Mouse (Mus musculus): ENCODE measurements around the gene Igsf8. TPM values are rescaled to one million over a fixed set of nuclear protein-coding genes. Genes with fewer than 3 reads are reported as not detected.

Igsf8 gene
- polyA plus RNA-seq, 1 experiment from 2014 or later = 142 TPM

GRCm38 (mm10) chr1:172327206-172328001, 66.0 kb downstream of the Igsf8 start:
- peaks cover 13% of the 10 kb centered on the region; the same call in 1 of the 2 replicates for H3K4me1 ChIP-seq (ENCODE audit: control insufficient read depth, insufficient read depth, low read length)
- H3K4me3 ChIP-seq (ENCODE audit: low read depth, low read length) = no peak overlapping the region
- H3K36me3 ChIP-seq (ENCODE audit: control insufficient read depth, insufficient read depth, low read length) = no peaks in the 10 kb centered on the region
- peaks cover 16% of the 10 kb centered on the region for H3K27me3 ChIP-seq (ENCODE audit: control insufficient read depth, insufficient read depth, low read length)
- H3K9ac ChIP-seq (ENCODE audit: low read length) = no peak overlapping the region
- H3K4me2 ChIP-seq (ENCODE audit: low read depth) = no peak overlapping the region
- ATAC-seq (ENCODE audit: insufficient read depth, low FRiP score, low TSS enrichment) (no peak), DNase-seq (ENCODE audit: low spot score) (peak; percentile 5)
- H3K9me3 ChIP-seq (ENCODE audit: control insufficient read depth, low read length) = no peaks in the 10 kb centered on the region
- H3K27ac ChIP-seq (ENCODE audit: low read depth, low read length) = no peak overlapping the region
- WGBS = 91% methylated on average over 16 of the region's 16 CpGs

- ATAC-seq (ENCODE audit: insufficient read depth, low FRiP score, low TSS enrichment) (no peak), DNase-seq (ENCODE audit: low spot score) (no peak)
- no peak overlapping the region for H3K27ac ChIP-seq (ENCODE audit: low read depth, low read length)
- no peaks in the 10 kb centered on the region for H3K36me3 ChIP-seq (ENCODE audit: control insufficient read depth, insufficient read depth, low read length)
- H3K4me1 ChIP-seq (ENCODE audit: control insufficient read depth, insufficient read depth, low read length) = peaks cover 9% of the 10 kb centered on the region; the same call in 1 of the 2 replicates
- H3K9me3 ChIP-seq (ENCODE audit: control insufficient read depth, low read length) = no peaks in the 10 kb centered on the region
- WGBS = 77% methylated on average over 3 of the region's 3 CpGs
- no peak overlapping the region for H3K4me3 ChIP-seq (ENCODE audit: low read depth, low read length)
- H3K27me3 ChIP-seq (ENCODE audit: control insufficient read depth, insufficient read depth, low read length) = peaks cover 16% of the 10 kb centered on the region
- no peak overlapping the region for H3K4me2 ChIP-seq (ENCODE audit: low read depth)
- no peak overlapping the region for H3K9ac ChIP-seq (ENCODE audit: low read length)
These were observed 66.6 kb downstream of the Igsf8 start for GRCm38 (mm10) chr1:172328041-172328440.

- Histone ChIP-seq H3K4me3 (ENCODE audit: low read depth, low read length) (no peak overlapping the region), H3K27me3 (ENCODE audit: control insufficient read depth, insufficient read depth, low read length) (peaks cover 16% of the 10 kb centered on the region), H3K4me1 (ENCODE audit: control insufficient read depth, insufficient read depth, low read length) (peaks cover 7% of the 10 kb centered on the region; the same call in 1 of the 2 replicates), H3K36me3 (ENCODE audit: control insufficient read depth, insufficient read depth, low read length) (no peaks in the 10 kb centered on the region), H3K9me3 (ENCODE audit: control insufficient read depth, low read length) (no peaks in the 10 kb centered on the region), H3K4me2 (ENCODE audit: low read depth) (no peak overlapping the region), H3K27ac (ENCODE audit: low read depth, low read length) (no peak overlapping the region), H3K9ac (ENCODE audit: low read length) (no peak overlapping the region)
- ATAC-seq (ENCODE audit: insufficient read depth, low FRiP score, low TSS enrichment) (no peak), DNase-seq (ENCODE audit: low spot score) (no peak)
- WGBS = 84% methylated on average over 7 of the region's 7 CpGs
These were observed 67.0 kb downstream of the Igsf8 start for GRCm38 (mm10) chr1:172328461-172328860.

- peak; percentile 64; the same call in 1 of the 2 replicates for ATAC-seq (ENCODE audit: insufficient read depth, low FRiP score, low TSS enrichment)
- WGBS = 31% methylated on average over 9 of the region's 9 CpGs
- Histone ChIP-seq H3K27ac (ENCODE audit: low read depth, low read length) (no peak within 1 kb of the TSS), H3K36me3 (ENCODE audit: control insufficient read depth, insufficient read depth, low read length) (no peaks in the 10 kb centered on the region), H3K4me1 (ENCODE audit: control insufficient read depth, insufficient read depth, low read length) (peaks cover 7% of the 10 kb centered on the region; the same call in 1 of the 2 replicates), H3K4me3 (ENCODE audit: low read depth, low read length) (no peak within 1 kb of the TSS), H3K27me3 (ENCODE audit: control insufficient read depth, insufficient read depth, low read length) (peaks cover 16% of the 10 kb centered on the region), H3K9ac (ENCODE audit: low read length) (peak within 1 kb of the TSS; percentile 10), H3K9me3 (ENCODE audit: control insufficient read depth, low read length) (no peaks in the 10 kb centered on the region), H3K4me2 (ENCODE audit: low read depth) (peak within 1 kb of the TSS; percentile 24)
- DNase-seq (ENCODE audit: low spot score) = peak; percentile 35
These were observed 67.7 kb downstream of the Igsf8 start, which contains the start of gene Kcnj9 for GRCm38 (mm10) chr1:172329131-172329530. TSS of gene Kcnj9 (minus strand) at chr1:172329318.

GRCm38 (mm10) chr1:172329616-172330015, 68.2 kb downstream of the Igsf8 start:
- H3K4me1 ChIP-seq (ENCODE audit: control insufficient read depth, insufficient read depth, low read length) = peaks cover 7% of the 10 kb centered on the region; the same call in 1 of the 2 replicates
- H3K27me3 ChIP-seq (ENCODE audit: control insufficient read depth, insufficient read depth, low read length) = peaks cover 16% of the 10 kb centered on the region
- no peak for DNase-seq (ENCODE audit: low spot score)
- no peak overlapping the region for H3K27ac ChIP-seq (ENCODE audit: low read depth, low read length)
- H3K36me3 ChIP-seq (ENCODE audit: control insufficient read depth, insufficient read depth, low read length) = no peaks in the 10 kb centered on the region
- H3K9ac ChIP-seq (ENCODE audit: low read length) = no peak overlapping the region; the same call in 1 of the 2 replicates
- no peak overlapping the region for H3K4me3 ChIP-seq (ENCODE audit: low read depth, low read length)
- no peak for ATAC-seq (ENCODE audit: insufficient read depth, low FRiP score, low TSS enrichment)
- no peaks in the 10 kb centered on the region for H3K9me3 ChIP-seq (ENCODE audit: control insufficient read depth, low read length)
- peak overlapping the region; percentile 24; the same call in 1 of the 2 replicates for H3K4me2 ChIP-seq (ENCODE audit: low read depth)
- WGBS = 77% methylated on average over 6 of the region's 6 CpGs

- no peak overlapping the region for H3K27ac ChIP-seq (ENCODE audit: low read depth, low read length)
These were observed 70.0 kb downstream of the Igsf8 start for GRCm38 (mm10) chr1:172331422-172331947.

GRCm38 (mm10) chr1:172332925-172333324, 71.5 kb downstream of the Igsf8 start:
- ATAC-seq (ENCODE audit: insufficient read depth, low FRiP score, low TSS enrichment) (no peak), DNase-seq (ENCODE audit: low spot score) (no peak)
- Histone ChIP-seq H3K36me3 (ENCODE audit: control insufficient read depth, insufficient read depth, low read length) (no peaks in the 10 kb centered on the region), H3K4me2 (ENCODE audit: low read depth) (no peak overlapping the region), H3K9ac (ENCODE audit: low read length) (no peak overlapping the region), H3K27ac (ENCODE audit: low read depth, low read length) (no peak overlapping the region), H3K9me3 (ENCODE audit: control insufficient read depth, low read length) (no peaks in the 10 kb centered on the region), H3K4me3 (ENCODE audit: low read depth, low read length) (no peak overlapping the region), H3K27me3 (ENCODE audit: control insufficient read depth, insufficient read depth, low read length) (0 out of 2 replicates have a peak, but pooled peaks cover under 1% of the 10 kb centered on the region), H3K4me1 (ENCODE audit: control insufficient read depth, insufficient read depth, low read length) (peaks cover 7% of the 10 kb centered on the region; the same call in 1 of the 2 replicates)
- WGBS = 83% methylated on average over 2 of the region's 2 CpGs

More at GRCm38 (mm10) chr1:172331422-172331947, 70.0 kb downstream of the Igsf8 start:
- no peak for ATAC-seq (ENCODE audit: insufficient read depth, low FRiP score, low TSS enrichment)
- H3K4me3 ChIP-seq (ENCODE audit: low read depth, low read length) = no peak overlapping the region
- peak; percentile 8 for DNase-seq (ENCODE audit: low spot score)
- WGBS = 73% methylated on average over 8 of the region's 8 CpGs
- peaks cover 2% of the 10 kb centered on the region; the same call in 1 of the 2 replicates for H3K27me3 ChIP-seq (ENCODE audit: control insufficient read depth, insufficient read depth, low read length)
- H3K4me1 ChIP-seq (ENCODE audit: control insufficient read depth, insufficient read depth, low read length) = peaks cover 7% of the 10 kb centered on the region; the same call in 1 of the 2 replicates
- no peaks in the 10 kb centered on the region for H3K36me3 ChIP-seq (ENCODE audit: control insufficient read depth, insufficient read depth, low read length)
- H3K4me2 ChIP-seq (ENCODE audit: low read depth) = no peak overlapping the region
- H3K9ac ChIP-seq (ENCODE audit: low read length) = no peak overlapping the region
- no peaks in the 10 kb centered on the region for H3K9me3 ChIP-seq (ENCODE audit: control insufficient read depth, low read length)

GRCm38 (mm10) chr1:172333512-172333911, 72.1 kb downstream of the Igsf8 start:
- peaks cover 7% of the 10 kb centered on the region; the same call in 1 of the 2 replicates for H3K4me1 ChIP-seq (ENCODE audit: control insufficient read depth, insufficient read depth, low read length)
- WGBS = 19% methylated on average over 3 of the region's 3 CpGs
- no peak overlapping the region for H3K4me2 ChIP-seq (ENCODE audit: low read depth)
- no peak overlapping the region for H3K4me3 ChIP-seq (ENCODE audit: low read depth, low read length)
- no peak overlapping the region for H3K27ac ChIP-seq (ENCODE audit: low read depth, low read length)
- H3K9me3 ChIP-seq (ENCODE audit: control insufficient read depth, low read length) = no peaks in the 10 kb centered on the region
- H3K9ac ChIP-seq (ENCODE audit: low read length) = no peak overlapping the region
- peak; percentile 11 for DNase-seq (ENCODE audit: low spot score)
- no peak for ATAC-seq (ENCODE audit: insufficient read depth, low FRiP score, low TSS enrichment)
- H3K36me3 ChIP-seq (ENCODE audit: control insufficient read depth, insufficient read depth, low read length) = no peaks in the 10 kb centered on the region
- H3K27me3 ChIP-seq (ENCODE audit: control insufficient read depth, insufficient read depth, low read length) = no peaks in the 10 kb centered on the region
